Mouse (Mus musculus): ENCODE data around the gene Hoxa2. TPM values are rescaled to one million over a fixed set of nuclear protein-coding genes. Genes with fewer than 3 reads are reported as not detected.

The Hoxa2 gene
- polyA plus RNA-seq, 1 experiment from 2014 or later = 1.2 TPM

Other genes starting within 250 kb of the Hoxa2 start
- gene Skap2, start 152.3 kb downstream of the Hoxa2 start, polyA plus RNA-seq (2015; fragmentation: Nextera tagmentation; extraction: Ambion mirVana) = 13.5 and 21.8 TPM in 2 replicates
- 0.59 and 1.1 TPM in 2 replicates for gene Hoxa1, start 6.5 kb downstream of the Hoxa2 start, polyA plus RNA-seq (2015; fragmentation: Nextera tagmentation; extraction: Ambion mirVana)
- gene 5730596B20Rik, start 12.7 kb upstream of the Hoxa2 start, polyA plus RNA-seq (2015; fragmentation: Nextera tagmentation; extraction: Ambion mirVana) = 0.33 and 0.68 TPM in 2 replicates
- 0.43 and 0.77 TPM in 2 replicates for gene Hoxa4, start 26.9 kb upstream of the Hoxa2 start, polyA plus RNA-seq (2015; fragmentation: Nextera tagmentation; extraction: Ambion mirVana)
- 2.3 and 6.3 TPM in 2 replicates for gene Hoxa5, start 39.8 kb upstream of the Hoxa2 start, polyA plus RNA-seq (2015; fragmentation: Nextera tagmentation; extraction: Ambion mirVana)
- 0.27 TPM in 1 of 2 replicates, not detected in the other for gene Hoxa6, start 43.9 kb upstream of the Hoxa2 start, polyA plus RNA-seq (2015; fragmentation: Nextera tagmentation; extraction: Ambion mirVana)
- gene Hoxa3, start 48.5 kb upstream of the Hoxa2 start, polyA plus RNA-seq (2015; fragmentation: Nextera tagmentation; extraction: Ambion mirVana) = 0.89 and 2.4 TPM in 2 replicates
- gene Gm28308, start 48.5 kb upstream of the Hoxa2 start, polyA plus RNA-seq (2015; fragmentation: Nextera tagmentation; extraction: Ambion mirVana) = not detected in 2 replicates
- gene Hoxa7, start 57.0 kb upstream of the Hoxa2 start, polyA plus RNA-seq (2015; fragmentation: Nextera tagmentation; extraction: Ambion mirVana) = 0.54 and 1.4 TPM in 2 replicates
- gene Hoxa9, start 66.3 kb upstream of the Hoxa2 start, polyA plus RNA-seq (2015; fragmentation: Nextera tagmentation; extraction: Ambion mirVana) = 0.13 and 0.24 TPM in 2 replicates
- 0.19 and 0.55 TPM in 2 replicates for gene Hoxa10, start 76.0 kb upstream of the Hoxa2 start, polyA plus RNA-seq (2015; fragmentation: Nextera tagmentation; extraction: Ambion mirVana)
- 0.06 TPM in 1 of 2 replicates, not detected in the other for gene Hoxa11, start 81.0 kb upstream of the Hoxa2 start, polyA plus RNA-seq (2015; fragmentation: Nextera tagmentation; extraction: Ambion mirVana)
- gene Hoxa13, start 96.0 kb upstream of the Hoxa2 start, polyA plus RNA-seq (2015; fragmentation: Nextera tagmentation; extraction: Ambion mirVana) = 0.09 TPM in 1 of 2 replicates, not detected in the other
- 0.05 TPM in 1 of 2 replicates, not detected in the other for gene Evx1, start 148.7 kb upstream of the Hoxa2 start, polyA plus RNA-seq (2015; fragmentation: Nextera tagmentation; extraction: Ambion mirVana)